Mouse (Mus musculus): Measurements from ENCODE around the gene Gm17268. TPM values are rescaled to one million over a fixed set of nuclear protein-coding genes. Genes with fewer than 3 reads are reported as not detected.

Gm17268 gene
- polyA plus RNA-seq, 1 experiment from 2014 or later, result not detected

Other genes with a start within 250 kb of the Gm17268 start
- not detected in 2 replicates for gene 5530401A14Rik, start 177.9 kb downstream of the Gm17268 start, polyA plus RNA-seq (2014; fragmentation: Nextera tagmentation; extraction: Ambion mirVana)
- 0.18 and 0.27 TPM in 2 replicates for gene Asic2, start 70.1 kb downstream of the Gm17268 start, polyA plus RNA-seq (2014; fragmentation: Nextera tagmentation; extraction: Ambion mirVana)
- 1.4 and 1.8 TPM in 2 replicates for gene Ccl2, start 3.0 kb downstream of the Gm17268 start, polyA plus RNA-seq (2014; fragmentation: Nextera tagmentation; extraction: Ambion mirVana)
- 0.36 and 0.39 TPM in 2 replicates for gene Ccl7, start 7.2 kb upstream of the Gm17268 start, polyA plus RNA-seq (2014; fragmentation: Nextera tagmentation; extraction: Ambion mirVana)
- gene Ccl11, start 19.3 kb upstream of the Gm17268 start, polyA plus RNA-seq (2014; fragmentation: Nextera tagmentation; extraction: Ambion mirVana), result not detected in 2 replicates
- 0.38 TPM in 1 of 2 replicates, not detected in the other for gene Ccl12, start 63.3 kb upstream of the Gm17268 start, polyA plus RNA-seq (2014; fragmentation: Nextera tagmentation; extraction: Ambion mirVana)
- gene Ccl8, start 76.6 kb upstream of the Gm17268 start, polyA plus RNA-seq (2014; fragmentation: Nextera tagmentation; extraction: Ambion mirVana), result not detected in 2 replicates

Measured in liver, embryonic 11.5 days (tissue).